Mouse (Mus musculus) embryonic facial prominence, embryonic 13.5 days (tissue): ENCODE results near the gene Slc25a33. TPM values are rescaled to one million over a fixed set of nuclear protein-coding genes. Genes with fewer than 3 reads are reported as not detected.

Experiments used
- ATAC-seq: fragments of 200-750 bp; cut with Nextera tagmentation; 2 replicates; pipeline ENCODE4 v1.8.0; 2017; ENCODE audit warnings: low read depth; ENCODE audit not compliant: insufficient number of reproducible peaks, insufficient read depth, low FRiP score, low TSS enrichment
- H3K27ac ChIP-seq: fragments of 300-500 bp; sonication (generic); 2 replicates; pipeline ENCODE4 v1.5.1; 2015; ENCODE audit warnings: moderate library complexity, mild to moderate bottlenecking, inconsistent platforms
- H3K27me3 ChIP-seq: fragments of 300-500 bp; sonication (generic); 2 replicates; pipeline ENCODE4 v1.6.1; 2015; ENCODE audit warnings: mild to moderate bottlenecking, inconsistent platforms
- H3K36me3 ChIP-seq: fragments of 300-500 bp; sonication (generic); 2 replicates; pipeline ENCODE4 v1.6.1; 2015; ENCODE audit warnings: mild to moderate bottlenecking, inconsistent platforms
- H3K4me1 ChIP-seq: fragments of 300-500 bp; sonication (generic); 2 replicates; pipeline ENCODE4 v1.6.1; 2015; ENCODE audit warnings: inconsistent platforms
- H3K4me2 ChIP-seq: fragments of 300-500 bp; sonication (generic); 2 replicates; pipeline ENCODE4 v1.6.1; 2015; ENCODE audit warnings: moderate library complexity, mild to moderate bottlenecking, inconsistent platforms
- H3K4me3 ChIP-seq: fragments of 300-500 bp; sonication (generic); 2 replicates; pipeline ENCODE4 v1.5.1; 2015; ENCODE audit warnings: mild to moderate bottlenecking, inconsistent platforms
- H3K9ac ChIP-seq: fragments of 300-500 bp; sonication (generic); 2 replicates; pipeline ENCODE4 v1.6.1; 2015; ENCODE audit warnings: mild to moderate bottlenecking, inconsistent platforms
- H3K9me3 ChIP-seq: fragments of 300-500 bp; sonication (generic); 2 replicates; pipeline ENCODE4 v1.6.1; 2016; ENCODE audit warnings: inconsistent platforms
- WGBS: fragments of 180-500 bp; shearing (Covaris S2); methylation state at CpG from one replicate; pipeline ENCODE4 v1.1.7; 2015; ENCODE audit warnings: mixed read lengths; 5-methylcytosine and 5-hydroxymethylcytosine counted together
- polyA plus RNA-seq: library from polyadenylated mRNA; unstranded; fragments of >200 nt; fragmentation: Nextera tagmentation; extraction: Ambion mirVana; gene quantifications from 2 replicates; pipeline ENCODE4 v1.2.1, GENCODE M21; 2015

Slc25a33 gene
- polyA plus RNA-seq, 1 experiment from 2014 or later = 12.3 TPM

- Histone ChIP-seq H3K4me3 (no peak overlapping the region), H3K9ac (0 out of 2 replicates have a peak overlapping the region, but pooled peaks have one; percentile 40), H3K27ac (no peak overlapping the region), H3K36me3 (peaks cover 16% of the 10 kb centered on the region), H3K4me1 (peaks cover 59% of the 10 kb centered on the region), H3K9me3 (no peaks in the 10 kb centered on the region), H3K4me2 (no peak overlapping the region), H3K27me3 (no peaks in the 10 kb centered on the region)
- WGBS = 85% methylated on average over 10 of the region's 10 CpGs
- ATAC-seq = no peak
These were observed 39.2 kb downstream of the Slc25a33 start for GRCm38 (mm10) chr4:149734730-149735475.

GRCm38 (mm10) chr4:149734246-149734645 is 39.8 kb downstream of the Slc25a33 start:
- peaks cover 23% of the 10 kb centered on the region for H3K36me3 ChIP-seq

GRCm38 (mm10) chr4:149733748-149734147 is 40.3 kb downstream of the Slc25a33 start:
- Histone ChIP-seq H3K9me3 (no peaks in the 10 kb centered on the region), H3K36me3 (peaks cover 28% of the 10 kb centered on the region), H3K4me3 (no peak overlapping the region), H3K27me3 (no peaks in the 10 kb centered on the region), H3K4me1 (peaks cover 64% of the 10 kb centered on the region), H3K27ac (peak overlapping the region; percentile 51), H3K4me2 (peak overlapping the region; percentile 7), H3K9ac (peak overlapping the region; percentile 54)
- 40% methylated on average over 6 of the region's 6 CpGs for WGBS
- ATAC-seq = no peak

More at GRCm38 (mm10) chr4:149734246-149734645, 39.8 kb downstream of the Slc25a33 start:
- peaks cover 60% of the 10 kb centered on the region for H3K4me1 ChIP-seq
- WGBS = 82% methylated on average over 6 of the region's 6 CpGs
- ATAC-seq = no peak
- peak overlapping the region; percentile 54 for H3K9ac ChIP-seq
- H3K27me3 ChIP-seq = no peaks in the 10 kb centered on the region
- no peak overlapping the region for H3K4me2 ChIP-seq
- H3K4me3 ChIP-seq = no peak overlapping the region
- H3K27ac ChIP-seq = peak overlapping the region; percentile 51; the same call in 1 of the 2 replicates
- no peaks in the 10 kb centered on the region for H3K9me3 ChIP-seq

- H3K9me3 ChIP-seq = no peaks in the 10 kb centered on the region
- no peaks in the 10 kb centered on the region for H3K27me3 ChIP-seq
- peak overlapping the region; percentile 11; the same call in 1 of the 2 replicates for H3K9ac ChIP-seq
- no peak overlapping the region for H3K4me3 ChIP-seq
- 71% methylated on average over 10 of the region's 10 CpGs for WGBS
- H3K27ac ChIP-seq = no peak overlapping the region
- peaks cover 57% of the 10 kb centered on the region for H3K4me1 ChIP-seq
- no peak overlapping the region for H3K4me2 ChIP-seq
- ATAC-seq = no peak
- H3K36me3 ChIP-seq = peaks cover 38% of the 10 kb centered on the region
These were observed 41.3 kb downstream of the Slc25a33 start for GRCm38 (mm10) chr4:149732800-149733199.

- 89% methylated on average over 3 of the region's 3 CpGs for WGBS
- peaks cover 42% of the 10 kb centered on the region for H3K36me3 ChIP-seq
- peaks cover 57% of the 10 kb centered on the region for H3K4me1 ChIP-seq
- H3K9me3 ChIP-seq = no peaks in the 10 kb centered on the region
- ATAC-seq = no peak
- no peak overlapping the region for H3K4me2 ChIP-seq
- H3K4me3 ChIP-seq = no peak overlapping the region
- no peaks in the 10 kb centered on the region for H3K27me3 ChIP-seq
- H3K9ac ChIP-seq = 0 out of 2 replicates have a peak overlapping the region, but pooled peaks have one; percentile 11
- no peak overlapping the region for H3K27ac ChIP-seq
These were observed 41.8 kb downstream of the Slc25a33 start for GRCm38 (mm10) chr4:149732313-149732712.

- peaks cover 43% of the 10 kb centered on the region for H3K4me1 ChIP-seq
These were observed 43.2 kb downstream of the Slc25a33 start for GRCm38 (mm10) chr4:149730827-149731226.

GRCm38 (mm10) chr4:149728810-149729209 is 45.3 kb downstream of the Slc25a33 start:
- WGBS = 66% methylated on average over 8 of the region's 8 CpGs
- Histone ChIP-seq H3K4me2 (no peak overlapping the region), H3K9ac (no peak overlapping the region), H3K4me3 (no peak overlapping the region), H3K4me1 (peaks cover 31% of the 10 kb centered on the region), H3K36me3 (peaks cover 77% of the 10 kb centered on the region), H3K27me3 (no peaks in the 10 kb centered on the region), H3K9me3 (no peaks in the 10 kb centered on the region), H3K27ac (no peak overlapping the region)
- ATAC-seq = no peak

More at GRCm38 (mm10) chr4:149730827-149731226, 43.2 kb downstream of the Slc25a33 start:
- H3K9ac ChIP-seq = no peak overlapping the region
- H3K27me3 ChIP-seq = no peaks in the 10 kb centered on the region
- WGBS = 85% methylated on average over 7 of the region's 7 CpGs
- H3K36me3 ChIP-seq = peaks cover 57% of the 10 kb centered on the region
- no peak overlapping the region for H3K4me3 ChIP-seq
- no peak overlapping the region for H3K27ac ChIP-seq
- no peak overlapping the region for H3K4me2 ChIP-seq
- no peaks in the 10 kb centered on the region for H3K9me3 ChIP-seq
- no peak for ATAC-seq

GRCm38 (mm10) chr4:149727636-149728035 is 46.4 kb downstream of the Slc25a33 start:
- no peaks in the 10 kb centered on the region for H3K27me3 ChIP-seq
- H3K4me3 ChIP-seq = no peak overlapping the region
- ATAC-seq = no peak
- no peak overlapping the region for H3K27ac ChIP-seq
- H3K9ac ChIP-seq = 0 out of 2 replicates have a peak overlapping the region, but pooled peaks have one; percentile 2
- 95% methylated on average over 5 of the region's 5 CpGs for WGBS
- no peak overlapping the region for H3K4me2 ChIP-seq
- H3K36me3 ChIP-seq = peaks cover 81% of the 10 kb centered on the region
- peaks cover 19% of the 10 kb centered on the region for H3K4me1 ChIP-seq
- no peaks in the 10 kb centered on the region for H3K9me3 ChIP-seq

- WGBS = 66% methylated on average over 15 of the region's 15 CpGs
These were observed 48.3 kb downstream of the Slc25a33 start for GRCm38 (mm10) chr4:149725661-149726350.

GRCm38 (mm10) chr4:149724916-149725470 is 49.1 kb downstream of the Slc25a33 start:
- Histone ChIP-seq H3K4me3 (no peak overlapping the region), H3K4me1 (peaks cover 12% of the 10 kb centered on the region), H3K27ac (no peak overlapping the region), H3K9ac (no peak overlapping the region), H3K36me3 (peaks cover 92% of the 10 kb centered on the region), H3K27me3 (no peaks in the 10 kb centered on the region), H3K4me2 (no peak overlapping the region), H3K9me3 (no peaks in the 10 kb centered on the region)
- 88% methylated on average over 17 of the region's 17 CpGs for WGBS
- ATAC-seq = no peak

More at GRCm38 (mm10) chr4:149725661-149726350, 48.3 kb downstream of the Slc25a33 start:
- H3K9me3 ChIP-seq = no peaks in the 10 kb centered on the region
- no peak overlapping the region for H3K9ac ChIP-seq
- ATAC-seq = no peak
- H3K36me3 ChIP-seq = peaks cover 88% of the 10 kb centered on the region
- H3K4me3 ChIP-seq = no peak overlapping the region
- H3K4me2 ChIP-seq = no peak overlapping the region
- H3K27ac ChIP-seq = no peak overlapping the region
- peaks cover 14% of the 10 kb centered on the region for H3K4me1 ChIP-seq
- H3K27me3 ChIP-seq = no peaks in the 10 kb centered on the region

GRCm38 (mm10) chr4:149723855-149724731 is 50.0 kb downstream of the Slc25a33 start:
- no peak overlapping the region for H3K4me2 ChIP-seq
- H3K4me1 ChIP-seq = peaks cover 9% of the 10 kb centered on the region
- no peak overlapping the region for H3K4me3 ChIP-seq
- no peak overlapping the region for H3K27ac ChIP-seq
- WGBS = 77% methylated on average over 17 of the region's 17 CpGs
- no peaks in the 10 kb centered on the region for H3K27me3 ChIP-seq
- peaks cover 92% of the 10 kb centered on the region for H3K36me3 ChIP-seq
- H3K9ac ChIP-seq = no peak overlapping the region
- ATAC-seq = no peak
- no peaks in the 10 kb centered on the region for H3K9me3 ChIP-seq
